Mouse (Mus musculus) limb, embryonic 10.5 days (tissue): ENCODE results near the gene Olfr3. TPM values are rescaled to one million over a fixed set of nuclear protein-coding genes. Genes with fewer than 3 reads are reported as not detected.

Experiments used
- DNase-seq: peaks from one replicate; pipeline ENCODE4 v3.0.0-alpha.2; 2017; ENCODE audit warnings: low spot score
- H3K27ac ChIP-seq: fragments of 300-500 bp; sonication (generic); 2 replicates; pipeline ENCODE4 v1.5.1; 2016; ENCODE audit warnings: mild to moderate bottlenecking
- H3K27me3 ChIP-seq: fragments of 300-500 bp; sonication (generic); 2 replicates; pipeline ENCODE4 v1.6.1; 2016; ENCODE audit warnings: low read depth, mild to moderate bottlenecking; ENCODE audit not compliant: poor library complexity, severe bottlenecking
- H3K36me3 ChIP-seq: fragments of 300-500 bp; sonication (generic); 2 replicates; pipeline ENCODE4 v1.6.1; 2016; ENCODE audit warnings: mild to moderate bottlenecking, moderate library complexity
- H3K4me1 ChIP-seq: fragments of 300-500 bp; sonication (generic); 2 replicates; pipeline ENCODE4 v1.6.1; 2016
- H3K4me3 ChIP-seq: fragments of 300-500 bp; sonication (generic); 2 replicates; pipeline ENCODE4 v1.5.1; 2016; ENCODE audit warnings: mild to moderate bottlenecking, moderate library complexity
- H3K9me3 ChIP-seq: fragments of 300-500 bp; sonication (generic); replicated peaks from 2 replicates; pipeline ENCODE4 v1.6.1; 2016; ENCODE audit warnings: mild to moderate bottlenecking
- WGBS: fragments of 180-500 bp; shearing (Covaris S2); methylation state at CpG from one replicate; pipeline ENCODE4 v1.1.7; 2016; 5-methylcytosine and 5-hydroxymethylcytosine counted together
- polyA plus RNA-seq: library from polyadenylated mRNA; unstranded; fragments of >200 nt; fragmentation: Nextera tagmentation; extraction: Ambion mirVana; gene quantifications from 2 replicates; pipeline ENCODE4 v1.2.1, GENCODE M21; 2016

The Olfr3 gene
- not detected in 2 replicates for polyA plus RNA-seq

DNA sequence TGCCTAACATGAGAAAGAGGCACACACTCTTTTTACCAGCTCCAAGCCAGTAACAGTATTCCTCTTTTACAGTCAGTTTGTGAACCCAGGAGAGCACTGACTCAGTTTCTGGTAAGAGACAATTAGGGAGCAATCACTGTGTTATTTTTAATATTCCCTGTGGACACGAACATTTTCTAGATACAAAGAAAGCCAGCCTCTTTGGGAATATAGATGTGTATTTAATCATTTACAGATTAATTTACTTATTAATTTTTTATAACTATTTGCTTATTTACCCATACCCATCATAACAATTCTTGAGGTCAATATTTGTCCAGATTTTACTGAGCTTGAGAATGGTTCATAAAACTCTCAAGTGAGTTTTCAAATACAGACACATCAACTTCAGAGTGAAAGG, at the start of gene Olfr3:
Gene Olfr3 (minus strand): TSS at position 101 of the 400 bp plus-strand sequence.
- H3K9me3 ChIP-seq = 0 out of 2 replicates have a peak, but pooled peaks cover 4% of the 10 kb centered on the region
- H3K4me3 ChIP-seq = no peak within 1 kb of the TSS
- H3K27ac ChIP-seq = no peak within 1 kb of the TSS
- DNase-seq = no peak
- H3K4me1 ChIP-seq = no peaks in the 10 kb centered on the region
- no peaks in the 10 kb centered on the region for H3K27me3 ChIP-seq
- no peaks in the 10 kb centered on the region for H3K36me3 ChIP-seq
- 89% methylated on average over 1 of the region's 1 CpGs for WGBS

DNA sequence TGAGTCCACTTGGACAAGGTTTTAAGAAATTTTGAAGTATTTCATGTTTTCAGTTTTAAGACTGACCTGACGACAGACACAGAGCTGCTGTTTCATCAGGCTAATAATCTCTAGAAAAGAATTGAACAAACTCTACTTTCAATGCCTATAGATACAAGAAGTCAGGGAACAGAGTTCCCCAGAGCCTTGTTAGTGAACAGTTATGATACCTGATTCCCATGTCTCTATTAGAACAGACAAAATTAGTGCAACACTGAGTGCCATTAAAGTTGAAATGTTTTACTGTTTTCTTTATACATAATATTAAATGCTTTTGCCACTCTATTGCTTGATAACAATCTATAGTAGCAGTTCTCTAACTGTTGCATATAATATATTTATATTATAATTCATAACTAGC, 45.7 kb upstream of the Olfr3 start, which contains the start of gene Olfr351:
Gene Olfr351 (minus strand): TSS at position 101 of the 400 bp plus-strand sequence.
- Histone ChIP-seq H3K27ac (no peak within 1 kb of the TSS), H3K4me1 (no peaks in the 10 kb centered on the region), H3K4me3 (no peak within 1 kb of the TSS), H3K27me3 (no peaks in the 10 kb centered on the region), H3K9me3 (no peaks in the 10 kb centered on the region), H3K36me3 (no peaks in the 10 kb centered on the region)
- 91% methylated on average over 1 of the region's 1 CpGs for WGBS
- DNase-seq = no peak

DNA sequence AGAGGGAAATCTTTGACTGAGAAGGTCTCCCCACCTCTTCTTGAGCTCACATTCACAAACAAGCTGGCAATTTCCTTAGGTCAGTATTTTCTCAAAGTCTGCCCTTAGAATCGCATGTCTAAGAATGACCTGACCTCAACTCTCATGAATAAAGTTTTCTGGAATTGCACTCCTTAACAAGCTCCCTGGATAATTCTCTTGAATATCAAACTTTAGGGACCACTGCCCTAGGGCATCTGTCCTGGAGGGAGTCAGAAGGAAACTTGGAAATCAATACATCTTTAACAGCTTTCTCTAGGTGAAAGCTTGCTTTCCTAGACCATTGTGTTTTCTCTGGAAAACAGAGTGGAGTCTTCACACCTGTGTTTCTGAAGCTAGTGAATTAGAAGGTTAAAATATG, 29.2 kb upstream of the Olfr3 start, which contains the start of gene Olfr350:
Gene Olfr350 (plus strand): TSS at position 301 of the 400 bp plus-strand sequence.
- no peak for DNase-seq
- H3K9me3 ChIP-seq = 0 out of 2 replicates have a peak, but pooled peaks cover 2% of the 10 kb centered on the region
- 85% methylated on average over 1 of the region's 1 CpGs for WGBS
- no peak within 1 kb of the TSS for H3K27ac ChIP-seq
- no peaks in the 10 kb centered on the region for H3K4me1 ChIP-seq
- H3K4me3 ChIP-seq = no peak within 1 kb of the TSS
- H3K27me3 ChIP-seq = no peaks in the 10 kb centered on the region
- no peaks in the 10 kb centered on the region for H3K36me3 ChIP-seq

DNA sequence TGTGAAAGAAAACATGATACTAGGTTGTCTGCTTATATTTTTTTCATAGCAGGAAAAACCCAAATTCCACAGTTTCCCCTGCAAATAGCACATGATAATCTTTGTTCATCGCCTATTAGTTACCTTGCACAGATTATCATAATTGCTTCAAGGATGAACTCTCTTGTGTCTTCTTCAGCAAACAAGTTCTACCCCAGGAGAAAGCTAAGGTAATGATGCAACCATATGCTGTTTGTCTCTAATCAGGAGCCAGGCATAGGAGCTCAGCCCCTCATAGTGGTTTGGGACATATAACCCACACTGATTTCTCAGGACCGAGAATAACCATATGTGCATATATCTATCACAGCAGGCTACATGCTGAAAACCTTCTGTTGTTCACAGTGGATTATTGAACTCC, 26.6 kb downstream of the Olfr3 start, which contains the start of gene Olfr50:
Gene Olfr50 (plus strand): TSS at position 301 of the 400 bp plus-strand sequence.
- H3K27ac ChIP-seq = no peak within 1 kb of the TSS
- peaks cover 2% of the 10 kb centered on the region; the same call in 1 of the 2 replicates for H3K9me3 ChIP-seq
- H3K4me1 ChIP-seq = no peaks in the 10 kb centered on the region
- no peak for DNase-seq
- H3K27me3 ChIP-seq = no peaks in the 10 kb centered on the region
- no peak within 1 kb of the TSS for H3K4me3 ChIP-seq
- WGBS = 88% methylated on average over 2 of the region's 2 CpGs
- no peaks in the 10 kb centered on the region for H3K36me3 ChIP-seq

DNA sequence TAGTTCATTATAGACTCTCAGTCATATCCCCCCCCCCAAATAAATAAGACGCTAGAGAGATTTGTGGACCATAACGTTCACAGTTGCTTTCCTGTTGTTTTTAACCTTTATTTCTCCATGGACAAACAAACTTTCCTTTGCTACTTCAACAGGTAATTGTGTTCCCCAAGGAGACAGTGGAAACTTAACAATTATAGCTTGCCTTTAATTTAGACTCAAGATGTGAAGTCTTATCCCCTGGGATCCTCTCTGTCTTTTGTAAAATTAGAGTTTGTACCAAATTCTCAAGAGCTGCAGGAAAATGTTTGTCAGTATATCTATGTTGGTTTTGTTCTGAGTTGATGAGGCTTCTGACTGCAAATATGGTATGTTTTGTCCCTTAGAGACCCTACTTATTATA, 32.9 kb downstream of the Olfr3 start, which contains the start of gene Olfr348:
Gene Olfr348 (plus strand): TSS at position 301 of the 400 bp plus-strand sequence.
- Histone ChIP-seq H3K4me1 (no peaks in the 10 kb centered on the region), H3K4me3 (no peak within 1 kb of the TSS), H3K27me3 (no peaks in the 10 kb centered on the region), H3K27ac (no peak within 1 kb of the TSS), H3K9me3 (no peaks in the 10 kb centered on the region; the same call in 1 of the 2 replicates), H3K36me3 (no peaks in the 10 kb centered on the region)
- no peak for DNase-seq
- WGBS = 75% methylated on average over 2 of the region's 2 CpGs

Other genes with a start within 250 kb of the Olfr3 start
- gene Olfr345, start 177.0 kb downstream of the Olfr3 start, polyA plus RNA-seq = not detected in 2 replicates
- not detected in 2 replicates for gene Olfr346, start 131.2 kb downstream of the Olfr3 start, polyA plus RNA-seq
- not detected in 2 replicates for gene Olfr347, start 85.1 kb downstream of the Olfr3 start, polyA plus RNA-seq
- gene Olfr348, start 32.8 kb downstream of the Olfr3 start, polyA plus RNA-seq = not detected in 2 replicates
- not detected in 2 replicates for gene Olfr50, start 26.5 kb downstream of the Olfr3 start, polyA plus RNA-seq
- not detected in 2 replicates for gene Olfr350, start 29.3 kb upstream of the Olfr3 start, polyA plus RNA-seq
- gene Olfr351, start 45.6 kb upstream of the Olfr3 start, polyA plus RNA-seq = not detected in 2 replicates
- not detected in 2 replicates for gene Olfr352, start 51.4 kb upstream of the Olfr3 start, polyA plus RNA-seq
- not detected in 2 replicates for gene Olfr353, start 75.9 kb upstream of the Olfr3 start, polyA plus RNA-seq
- gene Olfr354, start 88.6 kb upstream of the Olfr3 start, polyA plus RNA-seq = not detected in 2 replicates
- not detected in 2 replicates for gene Olfr355, start 111.9 kb upstream of the Olfr3 start, polyA plus RNA-seq
- gene Olfr356, start 120.1 kb upstream of the Olfr3 start, polyA plus RNA-seq = not detected in 2 replicates
- gene Olfr357, start 176.8 kb upstream of the Olfr3 start, polyA plus RNA-seq = not detected in 2 replicates
- not detected in 2 replicates for gene Olfr358, start 192.3 kb upstream of the Olfr3 start, polyA plus RNA-seq
- not detected in 2 replicates for gene Olfr360, start 248.7 kb upstream of the Olfr3 start, polyA plus RNA-seq